Mouse (Mus musculus) lung, adult 2 months (tissue): ENCODE results near the gene Il12rb1. TPM values are rescaled to one million over a fixed set of nuclear protein-coding genes. Genes with fewer than 3 reads are reported as not detected.

Experiments used
- DNase-seq: peaks from one replicate; pipeline ENCODE4 v3.0.0; 2022
- H3K4me1 ChIP-seq: fragments of 200-500 bp; 2 replicates; pipeline ENCODE4 v1.6.1; 2011; ENCODE audit warnings: low read length; ENCODE audit not compliant: control insufficient read depth, insufficient read depth
- H3K4me3 ChIP-seq: fragments of 200-500 bp; replicated peaks from 2 replicates; pipeline ENCODE3; 2011; ENCODE audit warnings: low read depth, mild to moderate bottlenecking, control low read depth, low read length; ENCODE audit errors: extremely low read depth
- CTCF ChIP-seq: fragments of 200-500 bp; IDR thresholded peaks from 2 replicates; pipeline ENCODE4 v1.5.1; 2011; ENCODE audit warnings: mild to moderate bottlenecking, low read length, control low read depth; ENCODE audit not compliant: insufficient read depth
- POLR2A ChIP-seq: fragments of 200-500 bp; IDR thresholded peaks from 2 replicates; pipeline ENCODE4 v1.6.1; 2011; ENCODE audit warnings: low read depth, mild to moderate bottlenecking, control low read depth, low read length, borderline replicate concordance; ENCODE audit errors: extremely low read depth
- WGBS: fragments of 180-500 bp; shearing (Covaris S2); methylation state at CpG from one replicate; pipeline ENCODE4 v1.1.7; 2018; 5-methylcytosine and 5-hydroxymethylcytosine counted together
- polyA plus RNA-seq: library from polyadenylated mRNA; depleted of rRNA; stranded (reverse); fragments of >200 nt; gene quantifications from 2 replicates; pipeline ENCODE4 v1.2.3, GENCODE M21; 2012

Gene Il12rb1
- polyA plus RNA-seq, 1 experiment, result 0.86 TPM

- TF ChIP-seq CTCF (no peak), POLR2A (no peak)
- no peak overlapping the region for H3K4me3 ChIP-seq
- 34% methylated on average over 15 of the region's 15 CpGs for WGBS
- H3K4me1 ChIP-seq, result 0 out of 2 replicates have a peak, but pooled peaks cover 2% of the 10 kb centered on the region
- DNase-seq, result no peak
These were observed 25.3 kb downstream of the Il12rb1 start for GRCm38 (mm10) chr8:70833520-70833919.

- DNase-seq, result no peak
- TF ChIP-seq POLR2A (no peak), CTCF (no peak)
- Histone ChIP-seq H3K4me1 (0 out of 2 replicates have a peak, but pooled peaks cover 4% of the 10 kb centered on the region), H3K4me3 (no peak overlapping the region)
- 90% methylated on average over 3 of the region's 3 CpGs for WGBS
These were observed 25.8 kb downstream of the Il12rb1 start for GRCm38 (mm10) chr8:70834071-70834470.

DNA sequence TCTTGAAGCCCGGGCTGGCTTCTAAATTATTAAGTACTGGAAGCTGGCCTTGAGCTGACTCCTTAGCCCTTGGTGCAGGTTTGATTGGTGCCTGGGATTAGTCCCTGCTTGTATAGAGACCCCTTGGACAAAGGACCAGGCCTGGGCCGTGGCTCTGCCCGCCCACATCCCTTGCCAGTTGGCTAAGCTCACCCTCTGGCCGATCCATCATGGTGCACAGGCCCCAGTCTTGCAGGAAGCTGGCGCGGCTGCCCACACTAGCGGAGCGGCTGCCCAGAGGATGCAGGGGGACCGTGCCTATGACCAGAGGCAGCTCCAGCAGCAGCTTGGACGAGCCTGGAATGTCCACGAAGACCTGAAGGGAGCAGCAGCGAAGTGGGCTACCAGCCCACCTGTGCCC lies 28.4 kb downstream of the Il12rb1 start:
- TF ChIP-seq POLR2A (no peak), CTCF (no peak)
- DNase-seq, result no peak
- Histone ChIP-seq H3K4me3 (no peak overlapping the region), H3K4me1 (0 out of 2 replicates have a peak, but pooled peaks cover 4% of the 10 kb centered on the region)
- 83% methylated on average over 12 of the region's 12 CpGs for WGBS

GRCm38 (mm10) chr8:70838654-70839407 lies 30.6 kb downstream of the Il12rb1 start:
- Histone ChIP-seq H3K4me3 (peak overlapping the region; percentile 93), H3K4me1 (0 out of 2 replicates have a peak, but pooled peaks cover 4% of the 10 kb centered on the region)
- peak; percentile 36 for DNase-seq
- 1% methylated on average over 66 of the region's 66 CpGs for WGBS
- TF ChIP-seq POLR2A, result no peak
- no peak for TF ChIP-seq CTCF

DNA sequence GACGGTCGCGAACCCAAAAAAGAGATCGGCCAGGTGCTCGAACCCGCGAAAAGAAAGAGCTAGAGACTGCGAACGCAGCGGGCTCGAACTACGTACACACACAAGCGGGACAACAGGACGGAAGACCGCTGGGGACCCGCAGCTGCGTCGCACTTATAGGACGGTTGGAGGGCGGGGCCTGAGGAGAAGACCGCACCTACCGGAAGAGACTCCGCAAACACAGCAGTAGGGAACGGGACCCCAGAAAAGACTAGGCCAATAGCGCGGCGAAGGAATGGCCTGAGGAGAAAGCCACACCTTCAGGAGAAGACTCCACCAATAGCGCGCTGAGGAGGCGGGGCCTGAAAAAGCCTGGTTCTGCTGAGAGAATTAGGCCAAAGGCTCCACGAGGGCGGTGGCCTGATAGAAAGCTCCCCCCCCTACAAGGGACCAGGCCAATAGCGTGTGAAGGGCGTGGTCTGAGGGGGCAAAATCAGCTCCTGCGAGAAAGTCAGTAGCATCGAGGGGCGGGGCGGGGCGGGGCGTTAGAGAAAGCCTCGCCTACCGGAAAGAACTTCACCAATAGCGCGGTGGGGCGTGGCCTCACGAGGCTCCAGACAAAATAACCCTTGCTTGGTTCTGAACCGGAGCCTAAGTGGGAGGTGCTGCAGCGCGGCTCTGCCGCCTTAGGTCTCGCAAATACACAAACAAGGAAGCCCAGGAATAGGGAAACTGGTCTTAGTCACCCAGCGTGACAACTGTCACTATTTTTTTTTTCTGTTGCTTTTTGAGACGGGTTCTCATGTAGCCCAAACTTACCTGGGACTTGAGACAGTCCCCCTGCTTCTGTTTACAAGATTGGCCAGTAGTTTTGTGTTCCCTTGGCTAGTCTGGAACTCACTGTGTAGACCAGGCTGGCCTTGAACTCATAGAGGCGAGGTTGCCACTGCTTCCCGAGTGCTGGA lies 31.4 kb downstream of the Il12rb1 start, which contains the start of gene Arrdc2:
Gene Arrdc2 (minus strand): TSS at position 313 of the 944 bp plus-strand sequence.
- TF ChIP-seq POLR2A (peak; percentile 100), CTCF (no peak)
- DNase-seq, result peak; percentile 95
- Histone ChIP-seq H3K4me3 (peak within 1 kb of the TSS; percentile 93), H3K4me1 (0 out of 2 replicates have a peak, but pooled peaks cover 4% of the 10 kb centered on the region)
- 2% methylated on average over 55 of the region's 55 CpGs for WGBS

DNA sequence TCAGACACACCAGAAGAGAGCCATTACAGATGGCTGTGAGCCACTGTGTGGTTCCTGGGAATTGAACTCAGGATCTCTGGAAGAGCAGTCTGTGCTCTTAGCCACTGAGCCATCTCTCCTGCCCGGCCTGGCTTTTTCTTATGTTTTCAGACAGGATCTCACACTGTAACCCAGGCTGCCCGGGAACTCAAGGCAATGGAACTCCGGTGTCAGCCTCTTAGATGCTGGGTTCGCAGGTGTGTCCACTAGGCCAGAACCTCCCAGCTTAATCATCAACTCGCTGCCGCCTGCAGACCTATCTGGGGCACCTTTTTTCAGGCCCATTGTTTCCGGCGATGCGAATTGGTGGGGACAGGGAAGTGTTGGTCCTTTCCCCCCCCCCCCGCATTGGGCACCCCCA lies 32.3 kb downstream of the Il12rb1 start:
- 48% methylated on average over 10 of the region's 10 CpGs for WGBS
- DNase-seq, result no peak
- H3K4me1 ChIP-seq, result 0 out of 2 replicates have a peak, but pooled peaks cover 4% of the 10 kb centered on the region

DNA sequence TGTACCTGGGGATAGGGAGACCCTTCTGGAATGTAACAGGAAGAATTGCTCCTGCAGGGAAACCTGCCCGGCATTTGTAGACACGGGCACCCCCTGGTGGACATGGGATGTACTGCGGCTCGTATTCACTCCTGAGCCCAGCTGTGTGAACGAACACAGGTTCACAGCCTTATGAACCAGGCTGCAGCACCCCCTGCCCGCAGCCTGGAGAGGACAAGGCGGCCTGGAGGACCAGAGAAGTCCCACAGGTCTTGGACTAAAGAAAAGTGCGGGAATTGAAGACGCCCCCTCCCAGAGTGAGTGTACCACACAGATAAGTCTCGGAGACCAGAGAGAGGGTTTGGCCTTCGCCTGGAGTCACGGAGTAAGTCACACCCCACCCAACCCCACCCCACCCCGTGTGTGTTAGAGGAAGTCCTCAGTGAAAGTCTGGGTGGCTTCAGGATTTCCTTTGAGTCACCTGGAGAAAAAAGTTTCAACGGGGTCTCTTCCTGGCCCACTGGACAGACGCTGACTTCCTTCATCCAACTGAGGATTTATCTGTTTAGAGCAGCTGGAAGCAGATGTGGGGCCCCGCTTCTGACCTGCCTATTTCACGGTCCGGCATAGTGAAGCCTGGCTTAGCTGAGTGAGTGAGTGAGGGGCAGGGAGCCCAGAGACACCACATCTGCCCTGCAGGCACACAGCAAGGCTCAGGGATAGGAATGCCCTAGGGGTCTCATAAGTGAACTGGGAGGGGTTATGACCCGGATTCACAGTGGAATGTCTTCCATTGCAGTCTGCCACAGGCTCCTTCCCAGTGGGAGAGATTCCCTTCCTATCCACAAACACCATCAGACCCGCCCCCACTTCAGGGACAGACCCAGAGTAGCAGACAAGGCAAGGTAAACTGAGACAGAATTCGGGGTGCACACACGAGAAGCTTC lies 33.2 kb downstream of the Il12rb1 start:
- DNase-seq, result peak; percentile 93
- 27% methylated on average over 22 of the region's 22 CpGs for WGBS
- Histone ChIP-seq H3K4me3 (no peak overlapping the region), H3K4me1 (0 out of 2 replicates have a peak, but pooled peaks cover 4% of the 10 kb centered on the region)
- TF ChIP-seq POLR2A (no peak), CTCF (peak; percentile 96)

More for the DNA sequence above, 32.3 kb downstream of the Il12rb1 start:
- TF ChIP-seq POLR2A (no peak), CTCF (no peak)
- no peak overlapping the region for H3K4me3 ChIP-seq

DNA sequence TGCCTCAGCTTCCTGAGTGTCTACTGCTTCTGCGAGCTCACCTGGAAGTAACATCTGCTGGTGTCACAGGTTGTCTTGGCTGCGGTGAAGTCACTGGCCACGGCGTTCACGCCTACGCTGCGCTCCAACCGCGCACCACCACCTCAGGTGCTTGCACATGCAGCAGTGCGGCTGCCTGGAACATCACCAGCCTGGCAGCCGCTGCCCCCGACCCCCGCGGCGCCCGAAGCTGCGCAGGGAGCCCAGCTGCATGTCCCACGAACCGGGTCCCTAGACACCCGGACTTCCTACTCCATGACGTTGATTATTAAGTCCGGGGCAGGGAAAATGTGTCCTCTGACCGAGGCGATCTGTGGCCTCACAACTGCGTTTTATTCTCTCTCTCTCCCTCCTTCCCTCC lies 34.2 kb downstream of the Il12rb1 start:
- DNase-seq, result no peak
- 66% methylated on average over 25 of the region's 25 CpGs for WGBS
- TF ChIP-seq CTCF (no peak), POLR2A (no peak)
- no peak overlapping the region for H3K4me3 ChIP-seq
- H3K4me1 ChIP-seq, result 0 out of 2 replicates have a peak, but pooled peaks cover 4% of the 10 kb centered on the region
